Mouse (Mus musculus) liver, adult 2 months (tissue): ENCODE results near the gene Auts2. TPM values are rescaled to one million over a fixed set of nuclear protein-coding genes. Genes with fewer than 3 reads are reported as not detected.

Source experiments
- DNase-seq: peaks from one replicate; pipeline ENCODE4 v3.0.0-alpha.2; 2011; ENCODE audit warnings: low read depth, low spot score; ENCODE audit errors: extremely low read depth
- H3K27ac ChIP-seq: fragments of 200-500 bp; replicated peaks from 2 replicates; pipeline ENCODE4 v1.5.1; 2012; ENCODE audit warnings: low read depth, mild to moderate bottlenecking, control low read depth, inconsistent platforms, low read length; ENCODE audit not compliant: insufficient read depth
- H3K27me3 ChIP-seq: fragments of 200-500 bp; 2 replicates; pipeline ENCODE4 v1.6.1; 2012; ENCODE audit warnings: mild to moderate bottlenecking, moderate library complexity, low read length, inconsistent platforms; ENCODE audit not compliant: control insufficient read depth, insufficient read depth
- H3K36me3 ChIP-seq: fragments of 200-500 bp; 2 replicates; pipeline ENCODE4 v1.6.1; 2012; ENCODE audit warnings: low read length, inconsistent platforms; ENCODE audit not compliant: control insufficient read depth, insufficient read depth
- H3K4me1 ChIP-seq: fragments of 200-500 bp; 2 replicates; pipeline ENCODE4 v1.6.1; 2011; ENCODE audit warnings: low read length; ENCODE audit not compliant: control insufficient read depth, insufficient read depth
- H3K4me3 ChIP-seq: fragments of 200-500 bp; 2 replicates; pipeline ENCODE4 v1.5.1; 2011; ENCODE audit warnings: low read depth, mild to moderate bottlenecking, control low read depth, low read length, moderate library complexity; ENCODE audit not compliant: insufficient read depth
- H3K79me2 ChIP-seq: fragments of 200-500 bp; 2 replicates; pipeline ENCODE4 v1.6.1; 2012; ENCODE audit warnings: inconsistent platforms, mild to moderate bottlenecking, low read length, moderate library complexity; ENCODE audit not compliant: control insufficient read depth, insufficient read depth
- H3K9ac ChIP-seq: fragments of 200-500 bp; 2 replicates; pipeline ENCODE4 v1.6.1; 2012; ENCODE audit warnings: low read depth, mild to moderate bottlenecking, control low read depth, inconsistent platforms, low read length
- CTCF ChIP-seq: fragments of 200-500 bp; IDR thresholded peaks from 2 replicates; pipeline ENCODE4 v1.5.1; 2011; ENCODE audit warnings: low read depth, low read length, control low read depth
- POLR2A ChIP-seq: fragments of 200-500 bp; IDR thresholded peaks from 2 replicates; pipeline ENCODE4 v1.6.1; 2011; ENCODE audit warnings: low read length, control low read depth; ENCODE audit not compliant: insufficient read depth; ENCODE audit errors: extremely low read depth
- whole genome bisulfite sequencing: fragments of 180-500 bp; shearing (Covaris S2); methylation state at CpG from one replicate; pipeline ENCODE4 v1.1.7; 2018; 5-methylcytosine and 5-hydroxymethylcytosine counted together
- polyA plus RNA-seq: library from polyadenylated mRNA; depleted of rRNA; stranded (reverse); fragments of >200 nt; gene quantifications from 2 replicates; pipeline ENCODE4 v1.2.3, GENCODE M21; 2012
- total RNA-seq: library from RNA; depleted of rRNA; stranded (reverse); fragments of >200 nt; gene quantifications from 2 replicates; pipeline ENCODE4 v1.2.3, GENCODE M21; 2014

Auts2 gene
- total and polyA plus RNA-seq, 2 experiments: 0.37 to 0.51 TPM

GRCm38 (mm10) chr5:132195048-132195533 is 348.1 kb downstream of the Auts2 start:
- H3K4me1 ChIP-seq: no peaks in the 10 kb centered on the region
- H3K27ac ChIP-seq: no peak overlapping the region
- no peak for DNase-seq
- H3K9ac ChIP-seq: no peak overlapping the region
- H3K27me3 ChIP-seq: no peaks in the 10 kb centered on the region
- TF ChIP-seq CTCF: no peak
- TF ChIP-seq POLR2A: no peak
- no peaks in the 10 kb centered on the region for H3K79me2 ChIP-seq
- H3K4me3 ChIP-seq: no peak overlapping the region
- no peaks in the 10 kb centered on the region for H3K36me3 ChIP-seq
- WGBS: 61% methylated on average over 6 of the region's 6 CpGs

GRCm38 (mm10) chr5:132190190-132190589 is 353.0 kb downstream of the Auts2 start:
- TF ChIP-seq CTCF: no peak
- 68% methylated on average over 4 of the region's 4 CpGs for WGBS
- DNase-seq: no peak

GRCm38 (mm10) chr5:132186659-132187058 is 356.5 kb downstream of the Auts2 start:
- no peaks in the 10 kb centered on the region for H3K36me3 ChIP-seq
- no peak overlapping the region for H3K27ac ChIP-seq
- no peaks in the 10 kb centered on the region for H3K27me3 ChIP-seq
- H3K4me3 ChIP-seq: no peak overlapping the region
- H3K4me1 ChIP-seq: no peaks in the 10 kb centered on the region
- WGBS: 72% methylated on average over 3 of the region's 3 CpGs
- H3K9ac ChIP-seq: no peak overlapping the region
- TF ChIP-seq CTCF (no peak), POLR2A (no peak)
- H3K79me2 ChIP-seq: no peaks in the 10 kb centered on the region
- DNase-seq: no peak

More at GRCm38 (mm10) chr5:132190190-132190589, 353.0 kb downstream of the Auts2 start:
- Histone ChIP-seq H3K27me3 (no peaks in the 10 kb centered on the region), H3K9ac (no peak overlapping the region), H3K79me2 (no peaks in the 10 kb centered on the region), H3K36me3 (no peaks in the 10 kb centered on the region), H3K4me3 (no peak overlapping the region), H3K4me1 (no peaks in the 10 kb centered on the region), H3K27ac (no peak overlapping the region)

GRCm38 (mm10) chr5:132186221-132186620 is 356.9 kb downstream of the Auts2 start:
- no peak for TF ChIP-seq CTCF
- TF ChIP-seq POLR2A: no peak
- Histone ChIP-seq H3K4me1 (no peaks in the 10 kb centered on the region), H3K36me3 (no peaks in the 10 kb centered on the region), H3K27ac (no peak overlapping the region), H3K4me3 (no peak overlapping the region), H3K79me2 (no peaks in the 10 kb centered on the region), H3K9ac (no peak overlapping the region), H3K27me3 (no peaks in the 10 kb centered on the region)
- DNase-seq: no peak
- WGBS: 76% methylated on average over 7 of the region's 7 CpGs

GRCm38 (mm10) chr5:132184395-132185095 is 358.6 kb downstream of the Auts2 start:
- Histone ChIP-seq H3K27me3 (no peaks in the 10 kb centered on the region), H3K4me1 (no peaks in the 10 kb centered on the region), H3K27ac (no peak overlapping the region), H3K79me2 (no peaks in the 10 kb centered on the region), H3K9ac (no peak overlapping the region), H3K4me3 (no peak overlapping the region), H3K36me3 (no peaks in the 10 kb centered on the region)
- DNase-seq: no peak
- TF ChIP-seq CTCF: no peak
- no peak for TF ChIP-seq POLR2A
- WGBS: 22% methylated on average over 4 of the region's 4 CpGs

GRCm38 (mm10) chr5:132182077-132182476 is 361.1 kb downstream of the Auts2 start:
- Histone ChIP-seq H3K36me3 (no peaks in the 10 kb centered on the region), H3K4me3 (no peak overlapping the region), H3K9ac (no peak overlapping the region), H3K79me2 (no peaks in the 10 kb centered on the region), H3K27ac (no peak overlapping the region), H3K4me1 (no peaks in the 10 kb centered on the region), H3K27me3 (no peaks in the 10 kb centered on the region)
- WGBS: 90% methylated on average over 9 of the region's 9 CpGs
- TF ChIP-seq CTCF: no peak
- TF ChIP-seq POLR2A: no peak
- no peak for DNase-seq
